Mouse (Mus musculus): ENCODE measurements around the gene Rab23.
"Not testable (repeated sequence)": the region's sequence is repeated elsewhere in the genome, so short reads cannot be mapped to it uniquely, and the experiment has no call there.

The Rab23 gene

DNA sequence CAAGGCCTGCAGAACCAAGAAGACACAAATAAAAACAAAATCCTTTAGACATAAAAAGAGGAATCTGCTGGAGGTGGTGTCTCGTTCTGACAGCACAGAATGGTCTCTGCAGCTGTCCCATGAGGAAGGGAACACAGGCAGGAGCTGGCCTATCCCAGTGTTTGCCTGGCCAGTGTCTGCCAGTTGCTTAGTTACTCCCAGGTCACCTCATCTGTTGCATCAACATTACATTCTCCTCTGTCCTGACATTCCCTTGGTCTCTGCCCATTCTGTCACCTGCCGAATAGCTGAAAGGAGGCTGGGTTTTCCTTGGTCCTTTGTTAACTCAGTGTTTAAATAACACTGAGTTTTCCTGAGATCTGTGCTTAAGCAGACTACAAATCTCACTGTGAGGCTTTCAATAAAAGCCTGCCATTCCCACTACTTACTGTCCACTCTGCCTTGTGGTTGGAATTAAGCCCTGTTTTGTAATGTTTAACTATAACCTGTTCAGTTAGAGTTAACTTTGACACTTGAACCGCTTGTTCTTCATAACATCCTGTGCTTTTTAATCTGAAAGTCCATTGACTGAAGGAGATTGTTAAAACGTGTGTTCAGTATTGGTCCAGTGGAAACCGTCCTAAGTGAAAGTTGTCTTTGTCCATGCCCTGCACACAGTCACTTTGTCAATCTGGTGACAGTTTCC, 14.5 kb downstream of the Rab23 start:
- no peak for DNase-seq

DNA sequence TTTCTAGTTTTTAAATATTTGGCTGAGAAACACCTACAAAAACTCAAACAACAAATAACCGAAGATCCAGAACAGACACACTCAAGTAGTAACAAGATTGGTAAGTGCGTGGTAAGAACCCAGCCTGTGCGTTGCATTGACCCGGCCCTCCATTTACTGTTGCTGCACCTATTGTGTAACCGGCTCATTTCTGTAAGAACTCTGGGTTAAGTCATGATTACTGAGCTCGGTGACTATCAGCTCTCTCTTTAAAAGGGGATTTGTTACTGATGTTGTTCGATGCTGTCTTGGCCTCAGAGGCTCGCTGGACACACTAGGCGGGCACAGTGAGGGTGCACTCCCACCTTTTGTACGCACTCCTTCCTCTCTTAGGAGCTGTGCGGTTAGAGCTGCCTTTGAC, 18.6 kb downstream of the Rab23 start:
- no peak for DNase-seq

DNA sequence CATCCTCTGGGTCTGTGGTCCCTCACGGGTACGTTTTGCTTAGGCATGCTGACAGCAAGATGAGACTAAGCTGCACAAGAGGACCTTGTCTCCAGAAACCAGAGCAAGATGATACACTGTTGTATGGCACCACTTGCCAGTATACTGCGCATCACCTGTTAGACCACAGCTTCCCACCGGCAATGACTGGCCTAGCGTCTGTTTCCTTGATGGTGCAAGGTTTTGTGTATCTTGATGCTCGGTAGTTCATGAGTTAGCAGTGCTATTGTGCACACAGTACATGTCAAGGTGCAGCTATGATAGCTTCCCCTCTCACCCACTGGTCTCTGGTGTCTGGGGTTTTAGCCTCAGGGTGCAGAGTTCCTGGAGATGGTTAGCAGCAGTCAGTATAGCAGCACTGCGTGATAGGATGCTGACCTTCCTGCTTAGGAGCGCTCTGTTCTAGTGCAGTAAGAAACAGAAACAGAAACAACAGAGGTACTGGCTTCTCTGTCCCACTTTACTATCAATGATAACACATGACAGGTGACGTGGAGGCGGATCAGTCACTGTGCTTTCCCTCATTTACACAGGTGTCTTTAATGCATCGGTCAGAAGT, 19.1 kb downstream of the Rab23 start:
- no peak for DNase-seq

DNA sequence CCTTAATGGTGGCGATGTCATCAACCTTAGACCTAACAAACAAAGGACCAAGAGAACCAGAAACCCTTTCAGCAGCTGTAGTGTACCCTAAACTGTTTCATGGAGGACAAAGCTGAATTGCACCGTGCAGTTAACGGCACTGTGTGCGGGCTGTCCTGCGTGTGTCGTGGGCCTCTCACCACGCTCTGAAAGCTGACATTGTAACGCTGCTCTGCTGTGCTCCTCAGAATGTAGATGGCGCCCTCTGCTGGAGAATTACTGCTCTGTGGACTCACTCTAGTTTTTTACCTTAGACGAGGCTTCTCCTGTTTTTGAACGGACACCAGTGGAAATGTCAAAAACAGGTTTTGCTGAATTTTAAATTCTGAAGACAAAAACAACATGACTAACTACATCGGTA, 19.6 kb downstream of the Rab23 start:
- DNase-seq, result peak; percentile 91 to 97

DNA sequence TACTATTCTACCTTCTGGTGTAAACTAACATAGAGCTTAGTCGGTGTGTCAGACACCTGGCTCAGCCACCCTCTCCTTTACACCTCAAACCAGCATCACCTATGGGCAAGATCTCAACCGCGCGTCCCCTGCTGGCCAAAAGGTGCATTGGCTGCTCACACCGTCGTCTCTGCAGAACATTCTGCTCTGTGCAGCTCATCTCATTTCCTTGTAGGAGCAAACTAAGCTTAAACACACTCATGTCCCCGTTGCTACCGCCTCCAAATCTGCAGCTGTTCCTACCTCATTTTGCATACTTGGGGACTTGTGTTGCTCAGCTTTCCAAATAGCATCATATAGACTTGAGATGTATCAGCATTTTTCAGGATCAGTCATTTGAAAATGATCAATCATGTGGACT, 23.2 kb downstream of the Rab23 start:
- DNase-seq, result peak; percentile 59 to 70

DNA sequence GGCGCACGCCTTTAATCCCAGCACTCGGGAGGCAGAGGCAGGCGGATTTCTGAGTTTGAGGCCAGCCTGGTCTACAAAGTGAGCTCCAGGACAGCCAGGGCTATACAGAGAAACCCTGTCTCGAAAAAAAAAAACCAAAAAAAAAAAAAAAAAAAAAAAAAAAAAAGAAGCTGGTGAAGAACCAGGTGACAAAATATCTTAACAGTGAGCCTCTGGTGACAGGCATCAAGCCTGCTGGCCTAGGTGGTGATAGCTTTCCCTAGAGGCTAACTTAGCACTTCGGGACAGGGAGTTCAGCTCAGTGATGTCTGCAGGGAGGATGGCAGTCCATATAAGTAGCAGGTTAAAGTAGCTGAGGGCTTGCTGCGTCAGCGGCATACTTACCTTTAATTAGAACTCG, 25.1 kb downstream of the Rab23 start:
- not testable (repeated sequence) for DNase-seq

DNA sequence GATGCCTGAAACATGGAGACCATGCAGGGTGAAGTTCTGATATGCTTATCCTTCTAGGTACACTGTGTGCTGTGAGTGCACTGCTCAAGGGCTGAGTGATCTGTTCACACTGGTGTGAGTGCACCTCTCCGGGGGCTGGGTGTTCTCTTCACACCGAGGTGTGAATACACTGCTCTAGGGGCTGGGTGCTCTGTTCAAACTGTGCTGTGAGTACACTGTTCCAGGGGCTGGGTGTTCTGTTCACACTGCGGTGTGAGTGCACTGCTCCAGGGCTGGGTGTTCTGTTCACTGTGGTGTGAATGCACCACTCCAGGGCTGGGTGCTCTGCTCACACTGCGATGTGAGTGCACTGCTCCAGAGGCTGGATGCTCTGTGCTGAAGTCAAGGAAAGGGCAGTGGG, 26.2 kb downstream of the Rab23 start:
- DNase-seq, result no peak

DNA sequence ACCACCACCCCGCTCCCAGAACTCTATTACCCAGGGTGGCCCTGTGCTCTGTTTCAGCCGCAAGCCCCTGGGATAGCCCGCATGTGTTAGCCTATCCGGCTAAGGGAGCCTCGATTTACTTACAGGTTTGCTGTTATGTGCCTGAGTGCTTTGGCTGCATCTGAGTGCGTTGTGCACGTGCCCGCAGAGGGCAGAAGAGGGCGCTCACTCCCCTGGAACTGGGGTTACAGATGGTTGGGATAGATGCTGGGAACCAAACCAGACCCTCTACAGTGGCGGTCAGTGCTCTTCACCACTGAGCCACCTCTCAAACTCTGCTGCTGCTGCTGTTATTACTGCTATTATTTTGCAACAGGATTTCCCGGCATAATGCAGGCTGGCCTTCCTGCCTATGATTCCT, 29.4 kb downstream of the Rab23 start:
- DNase-seq, result no peak

DNA sequence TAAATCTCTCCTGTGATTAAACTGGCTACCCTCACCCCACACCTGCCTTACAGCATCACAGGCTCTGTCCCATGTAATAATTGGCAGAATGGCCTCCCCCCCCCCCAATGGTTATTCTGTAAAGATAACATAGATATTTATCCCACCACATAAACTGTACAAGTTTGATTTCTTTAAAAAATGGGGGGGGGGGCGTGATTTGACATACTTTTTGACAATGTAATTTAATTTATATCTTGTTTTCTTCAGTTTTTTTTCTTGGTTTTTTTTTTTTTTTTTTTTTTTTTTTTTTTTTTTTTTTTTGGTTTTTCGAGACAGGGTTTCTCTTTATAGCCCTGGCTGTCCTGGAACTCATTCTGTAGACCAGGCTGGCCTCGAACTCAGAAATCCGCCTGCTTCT, 30.0 kb downstream of the Rab23 start:
- not testable (repeated sequence) for DNase-seq

DNA sequence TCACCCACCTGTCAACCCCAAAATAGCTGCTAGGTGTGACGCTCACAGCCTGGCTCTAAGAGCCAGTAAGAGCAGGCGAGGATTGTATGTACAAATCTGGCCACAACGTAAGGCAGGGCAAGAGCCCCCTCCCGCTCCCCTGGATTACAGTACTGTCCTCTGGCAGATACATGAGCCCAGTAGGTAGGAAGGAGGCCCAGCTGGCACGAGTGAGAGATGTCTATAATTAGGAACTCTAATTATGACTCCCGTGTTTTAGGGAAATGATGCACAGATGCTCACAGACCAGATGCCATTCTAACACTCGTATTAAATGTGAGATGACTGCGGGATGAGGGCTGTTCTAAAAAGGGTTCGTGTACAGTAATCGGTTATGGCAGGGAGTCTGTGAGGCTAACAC, 31.6 kb downstream of the Rab23 start:
- DNase-seq, result peak; percentile 74 to 80

DNA sequence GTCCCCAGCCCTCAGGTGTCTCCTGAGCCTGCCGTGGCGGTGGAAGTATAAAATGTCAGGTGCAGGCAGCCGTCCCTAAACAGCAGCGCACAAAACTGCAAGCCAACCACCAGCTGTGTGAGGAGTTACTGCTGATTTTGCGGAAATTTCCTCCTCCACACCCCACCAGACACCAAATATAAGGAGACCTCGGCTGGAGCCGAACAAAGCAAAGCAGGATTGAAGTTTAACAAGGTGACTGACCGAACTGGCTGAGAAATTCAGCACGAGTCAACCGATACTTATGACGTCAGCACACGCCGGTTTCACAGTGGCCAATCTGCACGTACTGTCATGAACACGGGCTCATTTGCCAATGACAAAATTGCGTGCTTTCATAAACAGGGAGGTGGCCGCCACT, 34.4 kb downstream of the Rab23 start:
- no peak for DNase-seq

DNA sequence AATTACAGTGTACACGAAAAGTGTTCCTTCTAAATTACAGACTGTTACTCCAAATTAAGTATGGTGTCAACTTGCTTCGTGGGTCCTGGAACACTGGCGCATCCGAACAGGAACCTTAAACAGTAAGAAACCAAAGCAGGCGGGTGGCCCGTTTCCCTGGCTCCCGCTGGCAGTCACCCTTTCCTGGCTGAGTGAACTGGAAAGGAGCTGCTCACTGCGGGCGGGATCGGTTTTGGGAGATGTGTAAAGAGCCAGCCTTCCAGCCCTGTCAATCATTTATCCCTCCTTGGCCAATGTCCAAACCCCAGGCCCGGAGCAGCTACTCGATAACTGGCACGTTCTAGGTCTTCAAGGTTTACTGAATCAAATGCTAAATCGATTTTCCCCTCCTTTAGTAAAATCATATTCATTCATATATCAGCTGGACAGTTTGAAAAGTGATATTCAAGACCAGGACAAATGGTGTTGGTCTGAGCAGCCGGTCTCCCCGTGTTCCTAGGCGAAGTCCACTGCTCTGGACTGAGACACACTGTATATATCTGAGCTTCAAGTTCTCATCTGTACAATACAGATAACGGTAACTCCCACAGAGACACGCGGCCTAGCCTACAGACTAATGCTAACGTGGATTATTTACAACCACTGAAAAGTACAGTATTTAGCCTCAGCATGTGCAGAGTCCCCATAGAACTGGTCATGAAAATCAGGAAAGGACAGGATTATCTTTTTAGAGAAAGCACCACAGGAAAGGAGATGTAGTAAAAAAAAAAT, 35.5 kb downstream of the Rab23 start:
- DNase-seq, result peak in 1 of 2 experiments; percentile 37

DNA sequence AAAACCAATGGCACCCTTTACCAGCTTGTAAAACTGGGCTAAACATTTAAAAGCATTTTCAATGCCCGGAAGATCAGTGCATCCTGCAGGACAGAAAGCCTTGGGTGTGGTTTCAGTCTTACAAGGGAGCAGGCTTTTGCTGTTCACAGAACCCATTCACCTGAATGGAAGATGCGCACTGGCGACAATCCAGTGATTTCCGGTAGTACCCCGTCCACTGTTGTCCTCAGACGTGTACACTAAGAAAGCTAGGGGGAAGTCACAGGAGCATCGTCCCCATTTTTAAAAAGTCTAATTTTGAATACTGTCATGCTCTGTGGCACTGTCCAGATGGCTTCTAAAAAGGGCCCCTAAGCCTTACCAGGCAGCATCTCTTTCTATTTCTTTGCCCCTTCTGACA, 36.1 kb downstream of the Rab23 start:
- no peak for DNase-seq

DNA sequence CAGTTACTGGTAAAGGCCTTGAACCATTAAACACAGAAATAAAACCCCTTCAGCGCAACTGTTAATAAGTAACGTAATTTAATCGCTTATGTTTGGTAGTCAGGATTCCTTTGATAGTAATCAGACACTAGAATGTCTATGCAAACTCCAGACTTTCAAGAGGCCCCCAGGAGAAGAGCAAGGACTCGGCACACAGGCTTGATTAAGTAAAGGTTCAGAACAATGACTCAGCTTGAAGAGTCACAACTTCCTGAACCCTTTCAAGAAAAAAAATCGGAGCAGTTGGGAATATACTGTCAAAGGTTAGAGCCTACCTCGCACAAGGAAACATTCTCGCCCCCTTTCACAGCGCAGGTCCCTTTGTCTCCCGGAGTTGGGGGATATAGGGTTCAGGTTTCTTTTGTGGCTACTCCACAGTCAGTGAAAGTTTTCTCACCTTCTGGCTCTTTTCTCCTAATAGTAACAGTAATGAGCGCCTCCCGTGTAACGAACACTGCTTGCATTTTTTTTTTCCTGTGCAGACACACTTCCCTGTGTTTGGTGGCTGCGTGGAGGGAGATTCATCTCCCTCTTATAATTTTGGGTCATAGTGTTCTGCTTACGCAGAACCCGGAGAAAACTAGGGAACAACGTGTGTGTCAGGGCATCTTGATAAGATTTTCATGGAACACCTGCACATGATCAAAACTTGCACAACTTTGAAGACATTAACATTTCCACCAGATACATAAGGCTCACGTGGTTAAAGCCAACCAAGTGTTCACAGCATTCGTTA, 36.8 kb downstream of the Rab23 start:
- no peak for DNase-seq

DNA sequence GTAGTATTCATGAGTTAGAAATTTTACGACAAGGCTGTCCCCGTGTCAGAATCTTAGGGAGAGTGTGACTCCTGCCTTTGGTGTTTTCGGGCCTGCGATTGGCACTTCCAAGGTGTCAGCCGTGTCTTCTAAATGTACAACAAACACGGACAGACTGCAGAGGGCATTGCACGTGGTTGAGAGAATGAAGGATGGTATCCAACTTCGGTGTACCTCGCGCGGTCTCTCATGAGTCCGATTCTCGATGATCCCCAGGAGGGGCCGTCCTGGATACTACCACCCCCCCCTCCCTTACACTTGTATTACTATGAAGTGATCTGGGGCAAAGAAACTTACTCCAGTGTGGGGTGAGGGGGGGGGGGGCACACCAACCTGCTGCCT, 37.3 kb downstream of the Rab23 start:
- peak; percentile 34 to 40 for DNase-seq

DNA sequence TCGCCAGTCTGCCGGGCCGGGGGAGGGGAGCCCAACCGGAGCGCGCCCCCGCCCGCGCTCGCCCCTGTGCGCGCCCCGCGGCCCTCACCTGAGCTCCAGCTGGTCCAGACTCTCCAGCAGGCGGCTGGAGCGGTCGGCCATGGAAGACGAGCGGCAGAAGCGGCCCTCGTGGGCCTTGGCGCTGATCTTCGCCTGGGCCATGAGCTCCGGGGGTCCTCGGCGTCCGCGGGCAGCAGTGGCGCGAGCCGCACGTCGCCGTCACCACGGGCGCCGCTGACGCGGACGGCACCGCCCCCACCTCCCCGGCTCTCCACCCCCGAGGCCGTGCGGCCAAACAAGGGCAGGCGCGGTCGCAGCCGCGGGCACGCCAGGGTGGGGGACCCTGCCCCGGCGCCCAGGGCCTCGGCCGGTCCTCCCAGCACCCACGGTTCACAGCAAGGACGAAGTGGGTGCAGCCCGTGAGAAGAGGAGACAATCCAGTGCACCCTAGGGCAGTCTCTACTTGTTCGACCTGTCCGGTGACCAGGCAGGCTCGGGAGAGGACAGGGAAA, 37.9 kb downstream of the Rab23 start, which contains the start of gene Bag2:
Bag2 (minus strand) TSS at position 305 of the 551 bp plus-strand sequence.
- peak; percentile 62 to 76 for DNase-seq

DNA sequence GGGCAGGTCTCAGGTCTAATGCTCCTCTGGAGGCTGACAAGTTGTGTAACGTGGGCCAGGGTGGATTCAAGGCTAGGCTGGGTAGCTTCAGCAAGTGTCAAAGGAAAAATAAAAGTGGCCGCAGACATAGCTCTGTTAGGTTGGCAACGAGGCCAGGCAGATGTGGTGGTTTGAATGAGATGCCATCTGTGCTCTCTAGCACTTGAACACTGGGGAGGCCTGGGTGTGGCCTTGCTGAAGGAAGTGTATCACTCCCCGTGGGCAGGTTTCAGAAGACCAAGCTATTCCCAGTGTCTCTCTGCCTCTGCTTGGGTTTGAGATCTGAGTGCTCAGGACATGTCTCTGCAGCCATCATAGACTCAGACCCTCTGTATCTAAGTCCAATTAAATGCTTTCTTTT, 38.8 kb downstream of the Rab23 start:
- DNase-seq, result no peak

DNA sequence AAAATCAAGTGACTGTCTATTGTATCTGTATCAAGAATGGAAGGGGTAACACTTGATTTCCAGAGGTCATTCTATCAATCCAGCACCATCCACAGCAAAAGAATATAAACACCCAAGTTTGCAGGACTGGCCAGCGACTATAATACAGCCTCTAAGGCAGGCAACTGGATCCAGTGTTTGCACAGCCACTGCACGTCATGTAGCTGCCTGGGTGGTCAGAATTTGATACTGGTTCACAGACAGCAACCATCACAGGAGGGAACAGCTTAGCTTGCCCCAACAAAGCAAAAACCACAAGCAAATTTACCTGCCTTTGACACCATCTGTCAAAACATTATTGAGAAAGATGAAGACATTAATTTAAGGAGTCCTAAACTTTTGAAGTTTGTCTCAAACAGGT, 44.1 kb downstream of the Rab23 start:
- DNase-seq, result no peak

DNA sequence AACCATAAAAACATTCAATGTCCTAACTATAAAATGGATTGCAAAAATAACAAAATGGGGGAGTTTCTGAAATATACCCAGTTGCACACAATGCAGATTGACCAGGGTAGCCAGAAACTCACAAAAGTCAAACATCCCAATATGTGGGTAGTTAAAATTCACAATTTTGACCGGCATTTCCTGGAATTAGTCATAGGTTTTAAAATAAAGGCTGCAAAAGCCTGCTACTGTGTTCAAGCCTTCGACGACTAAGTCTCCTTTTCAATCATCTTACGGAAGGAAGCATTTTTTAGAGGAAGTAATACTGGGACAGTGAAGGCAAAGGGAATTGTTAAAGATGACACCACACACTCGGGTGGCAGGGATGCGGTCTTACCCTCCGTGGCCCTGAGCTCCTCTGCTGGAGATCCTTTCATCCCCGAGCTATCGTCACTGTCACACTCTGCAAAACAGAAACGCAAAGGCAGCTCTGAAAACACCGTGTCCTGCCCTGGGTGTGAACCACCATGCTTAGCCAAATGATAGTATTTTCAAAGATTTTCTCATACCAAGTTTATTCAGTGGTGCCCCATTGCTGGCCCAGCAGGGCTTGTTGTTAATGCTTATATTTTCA, 45.9 kb downstream of the Rab23 start:
- no peak for DNase-seq

DNA sequence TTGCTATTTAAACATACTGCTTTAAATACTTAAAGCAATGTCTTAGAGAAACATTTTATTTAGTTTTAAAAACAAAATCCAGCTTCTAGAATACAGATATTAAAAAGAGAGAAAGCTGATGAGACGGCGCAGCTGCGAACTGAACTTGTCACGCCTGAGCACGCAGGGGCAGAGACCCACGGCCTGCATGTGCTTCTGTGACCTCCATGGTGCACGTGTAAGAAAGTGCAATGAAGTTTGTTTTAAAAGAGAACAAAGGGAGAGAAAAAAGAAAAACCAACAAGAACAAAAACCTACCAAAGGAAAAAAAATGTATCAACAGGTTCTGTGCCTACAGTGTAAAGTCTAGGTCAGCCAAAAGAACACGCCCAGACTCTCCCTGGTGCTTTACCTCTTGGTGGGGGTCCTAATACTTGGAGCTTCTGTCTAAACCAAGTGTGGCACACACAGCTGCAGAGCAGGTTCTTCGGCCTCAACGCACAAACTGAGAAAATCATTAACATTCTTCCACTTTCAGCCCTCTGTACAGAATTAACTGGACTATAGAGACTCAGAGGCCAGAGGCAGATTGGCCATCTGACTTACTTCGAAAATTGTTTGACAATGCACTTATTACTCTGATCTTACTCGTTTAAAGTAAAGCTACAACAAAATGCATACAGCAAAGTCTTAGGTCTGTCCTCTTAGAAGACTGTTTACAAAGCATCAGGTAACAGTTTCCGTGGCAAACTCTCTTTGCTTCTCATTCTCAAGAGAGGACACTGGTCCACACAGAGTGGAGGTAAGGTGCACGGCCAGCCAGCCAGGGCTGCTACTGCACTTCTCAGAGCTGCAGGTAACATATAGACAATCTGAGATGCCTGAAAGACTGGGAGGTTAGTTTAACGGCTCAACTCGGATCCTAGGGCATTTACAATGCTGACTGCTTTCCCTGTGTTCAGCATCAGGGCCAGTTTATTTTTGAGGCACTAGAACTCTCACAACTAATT, 47.1 kb downstream of the Rab23 start:
- no peak for DNase-seq

DNA sequence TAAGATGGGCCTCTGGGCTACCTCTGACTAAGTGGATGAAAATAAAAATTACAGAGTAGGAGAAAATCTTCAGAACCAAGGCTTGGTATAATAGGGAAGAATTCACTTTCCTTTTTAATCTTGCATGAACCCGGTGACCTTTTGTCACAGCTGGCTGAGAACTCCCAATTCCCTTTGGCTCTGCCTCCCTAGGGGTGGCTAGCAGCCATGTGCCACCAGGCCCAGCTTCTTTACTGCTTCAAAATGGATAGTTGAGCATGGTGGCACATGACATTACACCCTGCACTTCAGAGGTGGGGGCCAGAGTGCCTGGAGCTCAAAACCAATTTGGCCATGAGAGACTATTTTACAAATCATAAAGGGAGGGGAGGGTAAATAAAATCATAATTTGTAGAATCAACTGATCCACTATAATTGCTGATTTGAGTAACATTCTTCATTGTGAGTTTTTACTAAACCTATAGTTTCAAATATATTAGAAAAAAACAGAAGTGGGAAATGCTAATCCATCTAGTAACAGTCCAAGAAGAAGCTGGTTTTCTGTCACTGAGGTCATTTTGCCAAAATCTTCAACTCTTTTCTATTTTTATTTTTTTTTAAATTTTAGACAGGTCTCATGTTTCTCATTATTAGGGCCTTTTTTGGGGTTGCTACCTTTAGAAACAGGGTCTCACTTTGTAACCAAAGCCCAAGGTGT, 48.6 kb downstream of the Rab23 start:
- DNase-seq, result no peak

All from cerebellum, postnatal 14 days (tissue).